Mouse (Mus musculus) 3T3-L1 (cell line): Measurements from ENCODE around the gene C2.
A peak's percentile ranks its signal among the peaks of the same experiment; 100 is the strongest.

Source experiments
- DNase-seq: peaks from one replicate; pipeline ENCODE4 v3.0.0-alpha.2; 2015; ENCODE audit warnings: low read depth, low spot score

C2 gene

GRCm38 (mm10) chr17:34881166-34881565 lies 16.9 kb downstream of the C2 start:
- DNase-seq: peak; percentile 67

- peak; percentile 33 for DNase-seq
Observed at GRCm38 (mm10) chr17:34879336-34879879, 18.7 kb downstream of the C2 start, which contains the start of gene Zbtb12. Gene Zbtb12 (plus strand): TSS chr17:34879483.

GRCm38 (mm10) chr17:34874321-34874720 lies 23.7 kb downstream of the C2 start:
- DNase-seq: no peak

- DNase-seq: no peak
Observed at GRCm38 (mm10) chr17:34865981-34866380, 32.1 kb downstream of the C2 start.

GRCm38 (mm10) chr17:34862416-34863081 lies 35.5 kb downstream of the C2 start, which contains the start of gene Cfb:
Gene Cfb (minus strand): TSS chr17:34862518.
- no peak for DNase-seq

- no peak for DNase-seq
Observed at GRCm38 (mm10) chr17:34861704-34862415, 36.2 kb downstream of the C2 start.

GRCm38 (mm10) chr17:34860514-34860913 lies 37.6 kb downstream of the C2 start:
- DNase-seq: no peak

GRCm38 (mm10) chr17:34858670-34859069 lies 39.4 kb downstream of the C2 start:
- DNase-seq: no peak

GRCm38 (mm10) chr17:34855825-34856224 lies 42.2 kb downstream of the C2 start:
- DNase-seq: peak; percentile 73

- DNase-seq: no peak
Observed at GRCm38 (mm10) chr17:34854761-34855160, 43.3 kb downstream of the C2 start.

- DNase-seq: no peak
Observed at GRCm38 (mm10) chr17:34853511-34853910, 44.6 kb downstream of the C2 start.

GRCm38 (mm10) chr17:34850517-34851125 lies 47.4 kb downstream of the C2 start:
- peak; percentile 41 for DNase-seq

- DNase-seq: peak; percentile 98
Observed at GRCm38 (mm10) chr17:34849722-34850516, 48.1 kb downstream of the C2 start, which contains the start of the genes Skiv2l and Nelfe. Gene Skiv2l (minus strand): TSS chr17:34850210. Gene Nelfe (plus strand): TSS chr17:34850391.

GRCm38 (mm10) chr17:34847615-34848014 lies 50.5 kb downstream of the C2 start:
- DNase-seq: no peak

GRCm38 (mm10) chr17:34847192-34847591 lies 50.9 kb downstream of the C2 start:
- DNase-seq: no peak

- no peak for DNase-seq
Observed at GRCm38 (mm10) chr17:34844884-34845283, 53.2 kb downstream of the C2 start.

GRCm38 (mm10) chr17:34840736-34841307 lies 57.2 kb downstream of the C2 start:
- no peak for DNase-seq

- no peak for DNase-seq
Observed at GRCm38 (mm10) chr17:34838785-34839184, 59.3 kb downstream of the C2 start.

GRCm38 (mm10) chr17:34837464-34838324 lies 60.4 kb downstream of the C2 start:
- DNase-seq: no peak

GRCm38 (mm10) chr17:34836856-34837221 lies 61.2 kb downstream of the C2 start, which contains the start of the genes Stk19 and Dxo:
Gene Stk19 (minus strand): TSS chr17:34836945.
Gene Dxo (plus strand): TSS chr17:34837019.
- peak; percentile 98 for DNase-seq
